Mouse (Mus musculus) forebrain, embryonic 13.5 days (tissue): Measurements from ENCODE around the gene Lrfn5. TPM values are rescaled to one million over a fixed set of nuclear protein-coding genes. Genes with fewer than 3 reads are reported as not detected.

ENCODE experiments used
- ATAC-seq: fragments of 200-750 bp; cut with Nextera tagmentation; 2 replicates; pipeline ENCODE4 v1.8.0; 2017
- H3K27ac ChIP-seq: fragments of 300-500 bp; sonication (generic); 2 replicates; pipeline ENCODE4 v1.5.1; 2015; ENCODE audit warnings: inconsistent platforms, mild to moderate bottlenecking, moderate library complexity
- H3K27me3 ChIP-seq: fragments of 300-500 bp; sonication (generic); 2 replicates; pipeline ENCODE4 v1.6.1; 2015; ENCODE audit warnings: mild to moderate bottlenecking, inconsistent platforms
- H3K36me3 ChIP-seq: fragments of 300-500 bp; sonication (generic); 2 replicates; pipeline ENCODE4 v1.6.1; 2015; ENCODE audit warnings: mild to moderate bottlenecking, inconsistent platforms; ENCODE audit not compliant: poor library complexity, severe bottlenecking
- H3K4me1 ChIP-seq: fragments of 300-500 bp; sonication (generic); 2 replicates; pipeline ENCODE4 v1.6.1; 2015; ENCODE audit warnings: inconsistent platforms
- H3K4me2 ChIP-seq: fragments of 300-500 bp; sonication (generic); 2 replicates; pipeline ENCODE4 v1.6.1; 2015; ENCODE audit warnings: inconsistent platforms, mild to moderate bottlenecking, moderate library complexity
- H3K4me3 ChIP-seq: fragments of 300-500 bp; sonication (generic); 2 replicates; pipeline ENCODE4 v1.5.1; 2015; ENCODE audit warnings: mild to moderate bottlenecking, inconsistent platforms
- H3K9ac ChIP-seq: fragments of 300-500 bp; sonication (generic); 2 replicates; pipeline ENCODE4 v1.6.1; 2015; ENCODE audit warnings: mild to moderate bottlenecking, inconsistent platforms
- H3K9me3 ChIP-seq: fragments of 300-500 bp; sonication (generic); replicated peaks from 2 replicates; pipeline ENCODE4 v1.6.1; 2016; ENCODE audit warnings: inconsistent platforms
- WGBS: fragments of 180-500 bp; shearing (Covaris S2); methylation state at CpG from one replicate; pipeline ENCODE4 v1.1.7; 2015; 5-methylcytosine and 5-hydroxymethylcytosine counted together
- polyA plus RNA-seq: library from polyadenylated mRNA; unstranded; fragments of >200 nt; fragmentation: Nextera tagmentation; extraction: Ambion mirVana; gene quantifications from 2 replicates; pipeline ENCODE4 v1.2.1, GENCODE M21; 2015

Lrfn5 gene
- polyA plus RNA-seq: 23.6 and 24.5 TPM in 2 replicates

- WGBS: under 1% methylated on average over 45 of the region's 50 CpGs
Measured at GRCm38 (mm10) chr12:61522829-61523370, at the start of gene Lrfn5. Lrfn5 (plus strand) TSS chr12:61523150.

DNA sequence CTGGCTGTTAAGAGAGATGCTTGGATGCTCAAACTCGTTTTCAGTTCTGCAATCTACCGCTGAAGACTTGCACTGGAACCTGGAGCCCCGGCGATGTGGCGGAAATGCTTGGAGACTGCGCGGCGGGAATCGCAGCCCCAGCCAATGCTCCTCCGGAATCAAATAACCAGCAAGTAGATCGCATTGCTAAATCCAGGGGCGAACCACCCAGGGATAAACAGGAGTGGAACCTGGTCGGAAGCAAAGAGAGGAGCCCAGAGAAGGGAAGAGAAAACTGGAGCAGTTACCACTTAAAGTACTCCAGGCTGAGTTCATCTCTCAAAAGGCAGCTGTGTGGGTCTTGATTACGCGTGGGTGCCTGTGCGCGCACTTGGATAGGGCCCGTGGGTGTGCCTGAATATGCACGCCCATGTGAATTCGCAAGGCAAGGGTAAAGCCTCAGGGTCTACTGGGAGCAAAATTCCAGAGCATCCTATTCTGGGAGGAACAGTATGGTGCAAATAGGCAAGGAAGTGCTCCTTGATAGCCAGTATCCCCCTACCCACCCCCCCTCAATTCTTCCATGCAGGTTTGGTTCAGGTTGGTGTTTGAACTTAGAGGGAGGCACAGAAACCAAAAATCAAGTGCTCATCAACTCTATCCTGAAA is 1.3 kb upstream of the Lrfn5 start:
- Histone ChIP-seq H3K36me3 (no peaks in the 10 kb centered on the region), H3K9me3 (no peaks in the 10 kb centered on the region), H3K4me3 (peak overlapping the region; percentile 28), H3K4me1 (peaks cover 22% of the 10 kb centered on the region), H3K9ac (0 out of 2 replicates have a peak overlapping the region, but pooled peaks have one; percentile 26), H3K4me2 (peak overlapping the region; percentile 79), H3K27me3 (peaks cover 29% of the 10 kb centered on the region), H3K27ac (no peak overlapping the region)
- 2% methylated on average over 20 of the region's 20 CpGs for WGBS
- no peak for ATAC-seq

More at GRCm38 (mm10) chr12:61522829-61523370, at the start of gene Lrfn5:
- H3K9ac ChIP-seq: peak within 1 kb of the TSS; percentile 75
- no peaks in the 10 kb centered on the region for H3K9me3 ChIP-seq
- peak within 1 kb of the TSS; percentile 88 for H3K27ac ChIP-seq
- no peaks in the 10 kb centered on the region for H3K36me3 ChIP-seq
- peak within 1 kb of the TSS; percentile 59 for H3K4me3 ChIP-seq
- peak within 1 kb of the TSS; percentile 79 for H3K4me2 ChIP-seq
- peaks cover 22% of the 10 kb centered on the region for H3K4me1 ChIP-seq
- peak; percentile 91 for ATAC-seq
- peaks cover 29% of the 10 kb centered on the region for H3K27me3 ChIP-seq

DNA sequence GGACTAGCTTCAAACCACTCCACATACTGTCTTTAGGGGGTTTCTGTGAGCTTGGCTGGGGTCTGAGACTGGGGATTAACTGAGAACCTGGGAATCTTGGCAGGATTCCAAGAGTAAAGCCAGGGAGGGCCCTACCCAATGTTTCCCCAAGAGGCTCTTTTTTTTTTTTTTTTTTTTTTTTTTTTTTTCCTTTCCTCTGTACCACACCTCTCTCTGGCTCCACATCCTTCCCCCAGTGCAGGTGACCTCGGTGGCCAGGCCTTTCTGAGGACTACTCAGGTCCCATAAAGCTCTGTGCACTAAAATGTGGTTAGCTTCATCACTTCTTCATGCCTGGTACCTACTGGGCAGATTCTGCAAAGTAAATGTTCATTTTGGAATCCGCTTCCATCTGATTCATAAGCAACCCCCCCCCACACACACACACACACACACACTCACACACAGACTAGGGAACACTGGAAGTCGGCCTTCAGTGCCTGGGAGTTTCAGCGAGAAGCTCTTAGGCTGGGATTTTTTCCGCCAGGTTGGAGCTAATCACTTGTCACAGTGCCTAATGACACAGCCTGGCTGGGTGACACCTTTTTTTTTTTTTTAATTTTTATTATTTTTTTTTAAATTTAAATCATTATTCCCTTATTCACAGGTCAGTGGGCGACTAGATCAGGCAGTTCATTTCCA is 662 bp upstream of the Lrfn5 start:
- Histone ChIP-seq H3K27me3 (peaks cover 29% of the 10 kb centered on the region), H3K4me2 (peak overlapping the region; percentile 79), H3K27ac (peak overlapping the region; percentile 88; the same call in 1 of the 2 replicates), H3K9ac (peak overlapping the region; percentile 75), H3K9me3 (no peaks in the 10 kb centered on the region), H3K36me3 (no peaks in the 10 kb centered on the region), H3K4me1 (peaks cover 22% of the 10 kb centered on the region), H3K4me3 (peak overlapping the region; percentile 59)
- peak; percentile 62 for ATAC-seq
- 0% methylated on average over 6 of the region's 6 CpGs for WGBS

DNA sequence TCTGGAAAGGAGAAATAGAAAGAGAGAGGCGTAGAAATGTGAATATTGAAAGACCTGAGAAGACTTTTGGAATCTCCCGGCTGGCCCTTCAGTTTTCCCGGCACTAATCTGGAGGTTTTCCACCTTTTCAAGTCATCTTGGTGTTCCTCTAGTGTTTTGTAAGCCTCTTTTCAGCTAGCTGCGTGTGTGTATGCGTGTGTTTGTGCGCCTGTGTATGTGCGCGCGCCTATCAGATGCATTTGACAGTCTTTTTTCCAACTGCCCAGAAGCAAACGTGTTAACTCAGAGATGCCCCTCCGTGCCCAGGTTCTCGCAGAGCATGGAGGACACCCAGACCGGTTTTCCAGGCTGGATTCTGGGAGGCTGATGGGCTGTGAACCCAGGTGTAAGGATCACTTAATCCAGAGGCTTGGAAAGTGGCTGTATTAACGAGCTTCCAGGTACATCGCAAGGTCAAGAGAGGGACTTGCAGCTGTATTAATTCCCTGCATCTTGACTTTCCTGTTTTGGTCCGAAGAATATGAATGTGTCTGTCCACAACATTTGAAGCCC is 757 bp downstream of the Lrfn5 start:
- no peak for ATAC-seq
- WGBS: under 1% methylated on average over 16 of the region's 16 CpGs
- Histone ChIP-seq H3K9me3 (no peaks in the 10 kb centered on the region), H3K36me3 (no peaks in the 10 kb centered on the region), H3K4me1 (peaks cover 22% of the 10 kb centered on the region), H3K27me3 (peaks cover 29% of the 10 kb centered on the region), H3K4me3 (peak overlapping the region; percentile 59), H3K9ac (peak overlapping the region; percentile 75), H3K27ac (0 out of 2 replicates have a peak overlapping the region, but pooled peaks have one; percentile 41), H3K4me2 (peak overlapping the region; percentile 79)

DNA sequence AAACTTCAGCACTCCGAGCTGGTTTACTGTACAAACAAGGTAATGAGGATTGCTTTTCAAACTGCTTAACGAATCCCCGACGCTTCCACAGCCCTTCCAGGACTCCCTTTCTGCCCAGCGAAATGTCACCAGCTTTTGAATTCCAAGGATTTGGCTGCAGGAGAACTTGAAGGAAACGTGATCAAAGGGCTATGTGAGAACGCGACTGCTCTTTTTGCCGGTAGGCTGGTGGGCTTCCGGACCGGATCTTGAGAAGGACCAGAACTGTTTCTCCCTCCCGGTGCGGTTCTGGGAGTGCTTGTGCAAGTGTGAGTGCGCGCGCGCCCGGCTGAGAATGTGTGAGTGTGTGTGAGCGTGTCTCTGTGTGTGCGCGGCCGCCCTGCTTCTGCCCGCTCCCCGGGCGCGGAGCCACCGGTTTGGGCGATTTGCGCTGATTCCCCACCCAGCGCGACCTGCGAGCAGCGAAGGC is 1.3 kb downstream of the Lrfn5 start:
- H3K27ac ChIP-seq: peak overlapping the region; percentile 41; the same call in 1 of the 2 replicates
- no peak for ATAC-seq
- H3K4me2 ChIP-seq: peak overlapping the region; percentile 79
- H3K27me3 ChIP-seq: peaks cover 29% of the 10 kb centered on the region
- H3K9me3 ChIP-seq: no peaks in the 10 kb centered on the region
- H3K9ac ChIP-seq: peak overlapping the region; percentile 75
- peaks cover 22% of the 10 kb centered on the region for H3K4me1 ChIP-seq
- under 1% methylated on average over 33 of the region's 33 CpGs for WGBS
- no peaks in the 10 kb centered on the region for H3K36me3 ChIP-seq
- peak overlapping the region; percentile 59 for H3K4me3 ChIP-seq

GRCm38 (mm10) chr12:61526199-61526598 is 3.2 kb downstream of the Lrfn5 start:
- peak overlapping the region; percentile 51 for H3K9ac ChIP-seq
- peak overlapping the region; percentile 48 for H3K4me2 ChIP-seq
- ATAC-seq: peak; percentile 65
- WGBS: 4% methylated on average over 9 of the region's 9 CpGs
- H3K27me3 ChIP-seq: peaks cover 21% of the 10 kb centered on the region
- H3K27ac ChIP-seq: peak overlapping the region; percentile 48
- H3K4me3 ChIP-seq: peak overlapping the region; percentile 59
- H3K9me3 ChIP-seq: no peaks in the 10 kb centered on the region
- no peaks in the 10 kb centered on the region for H3K36me3 ChIP-seq
- H3K4me1 ChIP-seq: peaks cover 22% of the 10 kb centered on the region

DNA sequence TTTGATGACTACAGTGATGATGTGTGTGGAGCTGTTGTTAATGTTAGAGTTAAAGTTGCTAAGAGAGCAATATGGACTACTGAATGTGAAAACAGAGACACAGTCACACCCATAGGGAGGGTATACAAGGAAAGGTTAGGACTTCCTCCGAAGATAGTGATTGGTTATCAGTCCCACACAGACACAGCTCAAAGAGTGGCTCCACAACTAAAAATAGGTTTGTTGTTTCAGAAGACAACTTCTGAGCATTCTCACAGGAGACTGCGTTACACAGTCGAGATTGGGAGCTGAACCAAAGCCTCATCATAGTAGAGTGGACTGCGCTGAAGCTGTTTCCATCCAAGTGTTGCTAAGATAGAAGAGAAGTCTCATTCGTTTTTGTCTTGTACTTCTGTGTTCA is 57.0 kb downstream of the Lrfn5 start:
- Histone ChIP-seq H3K36me3 (no peaks in the 10 kb centered on the region), H3K4me1 (no peaks in the 10 kb centered on the region), H3K27ac (no peak overlapping the region), H3K27me3 (no peaks in the 10 kb centered on the region), H3K9me3 (no peaks in the 10 kb centered on the region), H3K4me3 (no peak overlapping the region), H3K4me2 (no peak overlapping the region), H3K9ac (no peak overlapping the region)
- no peak for ATAC-seq
- 89% methylated on average over 5 of the region's 5 CpGs for WGBS

DNA sequence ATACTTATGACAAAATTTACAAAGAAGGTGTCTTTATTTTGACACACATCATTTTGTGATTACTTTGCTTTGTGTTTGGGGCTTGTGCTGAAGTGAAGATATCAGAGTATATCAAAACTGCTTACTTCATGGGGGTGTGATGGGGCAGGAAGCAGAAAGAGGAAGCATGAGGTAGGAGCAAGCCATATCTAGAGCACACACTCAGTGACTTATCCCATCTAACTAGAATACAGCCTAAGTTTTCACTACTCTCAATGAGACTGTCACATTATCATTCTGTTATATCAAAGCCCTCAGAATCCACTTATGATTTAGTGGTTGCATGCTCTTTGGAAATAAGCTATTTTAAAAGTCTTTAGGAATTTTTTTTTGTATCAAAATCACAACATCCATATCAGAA is 77.4 kb downstream of the Lrfn5 start:
- H3K9me3 ChIP-seq: no peaks in the 10 kb centered on the region
- H3K9ac ChIP-seq: no peak overlapping the region
- no peak overlapping the region for H3K4me3 ChIP-seq
- no peaks in the 10 kb centered on the region for H3K36me3 ChIP-seq
- H3K4me2 ChIP-seq: no peak overlapping the region
- H3K27ac ChIP-seq: no peak overlapping the region
- H3K27me3 ChIP-seq: no peaks in the 10 kb centered on the region
- no peak for ATAC-seq
- H3K4me1 ChIP-seq: no peaks in the 10 kb centered on the region

GRCm38 (mm10) chr12:61607871-61608270 is 84.9 kb downstream of the Lrfn5 start:
- no peak for ATAC-seq
- 92% methylated on average over 3 of the region's 3 CpGs for WGBS
- Histone ChIP-seq H3K9ac (no peak overlapping the region), H3K4me1 (no peaks in the 10 kb centered on the region), H3K9me3 (no peaks in the 10 kb centered on the region), H3K36me3 (no peaks in the 10 kb centered on the region), H3K27ac (no peak overlapping the region), H3K4me2 (no peak overlapping the region), H3K4me3 (no peak overlapping the region), H3K27me3 (no peaks in the 10 kb centered on the region)

- H3K27ac ChIP-seq: no peak overlapping the region
- H3K4me3 ChIP-seq: no peak overlapping the region
- no peaks in the 10 kb centered on the region for H3K36me3 ChIP-seq
- WGBS: 85% methylated on average over 1 of the region's 1 CpGs
- H3K27me3 ChIP-seq: no peaks in the 10 kb centered on the region
- no peak overlapping the region for H3K4me2 ChIP-seq
- H3K4me1 ChIP-seq: no peaks in the 10 kb centered on the region
- no peak overlapping the region for H3K9ac ChIP-seq
- no peaks in the 10 kb centered on the region for H3K9me3 ChIP-seq
- ATAC-seq: no peak
Measured at GRCm38 (mm10) chr12:61610081-61610480, 87.1 kb downstream of the Lrfn5 start.

DNA sequence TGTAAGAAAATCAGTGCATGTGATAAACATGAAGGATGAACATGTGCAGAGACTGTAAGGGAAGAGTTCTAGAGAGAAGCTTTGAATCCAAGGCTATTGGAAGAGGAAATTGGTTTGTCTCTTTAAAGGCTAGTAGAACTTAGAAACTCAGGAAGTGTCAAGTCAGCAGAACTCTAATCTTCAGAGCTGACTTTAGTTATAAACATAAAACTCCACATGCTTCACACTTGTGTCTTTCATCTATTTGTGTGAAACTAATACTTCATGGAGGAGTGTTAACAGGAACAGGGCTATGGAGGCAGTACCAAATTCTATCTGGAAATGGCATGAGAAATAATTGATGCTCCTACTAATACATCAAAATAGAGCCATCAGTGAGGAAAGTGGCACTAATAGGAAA is 101.6 kb downstream of the Lrfn5 start:
- Histone ChIP-seq H3K36me3 (no peaks in the 10 kb centered on the region), H3K4me2 (no peak overlapping the region), H3K4me1 (no peaks in the 10 kb centered on the region), H3K4me3 (no peak overlapping the region), H3K27ac (no peak overlapping the region), H3K27me3 (no peaks in the 10 kb centered on the region), H3K9me3 (no peaks in the 10 kb centered on the region), H3K9ac (no peak overlapping the region)
- ATAC-seq: no peak

GRCm38 (mm10) chr12:61654380-61654779 is 131.4 kb downstream of the Lrfn5 start:
- Histone ChIP-seq H3K4me1 (no peaks in the 10 kb centered on the region), H3K27me3 (no peaks in the 10 kb centered on the region), H3K27ac (no peak overlapping the region), H3K4me3 (no peak overlapping the region), H3K9ac (no peak overlapping the region), H3K36me3 (no peaks in the 10 kb centered on the region), H3K4me2 (no peak overlapping the region), H3K9me3 (no peaks in the 10 kb centered on the region)
- 80% methylated on average over 5 of the region's 5 CpGs for WGBS
- ATAC-seq: no peak
